Mouse (Mus musculus) A20 (cell line): ENCODE data around the gene Tldc1.

Source experiments
- DNase-seq: peaks from one replicate; pipeline ENCODE4 v3.0.0-alpha.2; 2011; ENCODE audit warnings: low read depth, low spot score

The Tldc1 gene

DNA sequence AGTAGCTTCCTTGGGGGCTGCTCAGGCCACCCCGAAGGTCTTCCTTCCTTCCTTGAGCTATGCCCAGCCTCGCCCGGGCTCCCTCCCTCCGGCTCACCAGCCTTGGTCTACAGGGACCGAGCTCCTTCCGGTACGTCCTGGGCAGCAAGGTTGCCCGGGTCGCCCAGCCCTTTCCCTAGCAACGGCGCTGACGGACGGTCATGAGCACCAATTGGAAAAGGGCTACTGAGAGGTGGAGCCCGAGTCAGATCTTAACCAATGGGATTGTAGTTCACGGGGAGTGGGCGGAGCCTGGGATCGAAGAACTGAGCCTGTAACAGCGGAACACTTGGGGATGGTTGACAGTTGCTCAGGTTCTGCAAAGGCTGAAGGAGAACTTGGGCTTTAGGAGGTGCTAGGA, at the start of gene Tldc1:
Gene Tldc1, minus strand, starts transcription at position 154 of the 400 bp plus-strand sequence.
- peak; percentile 99 for DNase-seq

DNA sequence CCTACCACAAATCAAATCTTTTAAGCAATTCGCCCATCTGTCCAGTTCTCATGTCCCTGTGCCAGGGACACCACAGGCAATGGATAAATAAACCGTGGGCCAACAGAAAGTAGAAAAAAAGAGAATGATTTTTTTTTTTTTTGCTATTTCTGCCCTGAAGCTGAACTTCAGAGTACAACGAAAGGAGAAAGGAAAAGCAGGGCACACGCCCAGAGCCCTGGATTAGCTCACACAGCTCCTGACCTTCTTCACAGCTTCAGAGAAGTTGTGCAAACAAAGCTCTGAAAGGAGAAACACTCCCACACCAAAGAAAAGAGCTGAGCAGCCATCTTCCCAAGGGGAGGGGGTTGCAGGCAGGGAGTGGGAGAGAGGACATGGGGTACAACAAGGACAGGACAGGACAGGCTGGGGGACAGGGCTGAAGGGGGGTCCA, 49.5 kb upstream of the Tldc1 start:
- DNase-seq = no peak

DNA sequence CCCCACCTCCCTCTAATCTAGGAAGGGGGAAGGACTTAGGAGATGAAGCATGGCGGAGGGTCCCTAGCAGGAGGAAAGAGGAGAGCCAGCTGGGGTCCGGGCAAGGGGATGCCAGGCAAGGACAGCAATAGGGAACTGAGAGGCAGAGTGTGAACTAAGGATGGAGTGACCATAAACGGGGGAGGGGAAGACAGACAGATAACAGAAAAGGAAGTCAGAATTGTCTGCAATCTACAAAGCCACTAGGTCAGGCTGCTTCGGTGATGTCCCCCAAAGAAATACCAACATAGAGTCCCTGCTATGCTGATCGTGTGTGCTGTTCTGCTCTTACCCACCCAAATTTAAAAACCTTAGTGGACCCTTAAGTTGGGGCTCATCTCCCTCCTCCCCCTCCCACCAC, 48.8 kb upstream of the Tldc1 start:
- no peak for DNase-seq

DNA sequence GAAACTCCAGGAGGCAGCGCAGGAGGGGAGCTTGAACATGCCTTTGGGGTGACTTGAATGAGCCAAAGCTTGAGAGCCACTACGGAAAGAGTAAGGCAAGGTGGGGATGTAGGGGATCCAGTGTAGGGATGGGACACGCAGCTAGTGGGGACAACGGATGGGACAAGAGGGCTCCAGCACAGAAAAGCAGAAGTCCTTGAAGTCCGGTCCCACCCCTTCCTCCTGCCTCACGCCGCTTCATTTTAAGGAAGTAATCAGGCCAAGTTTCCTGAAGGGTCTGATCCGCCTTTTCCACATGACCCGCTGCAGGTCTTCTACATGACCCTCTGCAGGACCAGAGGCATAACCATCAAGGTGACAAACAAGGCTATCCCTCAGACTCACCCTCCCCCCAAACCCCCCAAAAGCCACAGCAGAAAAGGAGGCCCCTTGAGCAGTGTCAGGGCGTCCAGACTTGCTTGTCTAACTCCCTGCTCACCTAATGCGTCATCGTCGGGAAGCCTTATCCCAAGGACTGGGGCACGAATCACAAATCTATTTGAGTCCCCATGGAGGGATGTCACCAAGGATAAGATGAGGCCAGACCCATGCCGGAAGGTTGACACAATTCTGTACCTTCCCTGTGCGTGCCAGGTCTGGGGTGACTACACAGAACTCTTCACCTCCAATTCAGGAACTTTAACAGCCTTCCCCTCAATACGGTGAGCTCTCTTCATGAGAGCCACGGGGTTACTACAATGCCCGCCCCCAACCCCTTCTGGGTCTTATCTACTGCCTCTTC, 47.9 kb upstream of the Tldc1 start:
- no peak for DNase-seq

DNA sequence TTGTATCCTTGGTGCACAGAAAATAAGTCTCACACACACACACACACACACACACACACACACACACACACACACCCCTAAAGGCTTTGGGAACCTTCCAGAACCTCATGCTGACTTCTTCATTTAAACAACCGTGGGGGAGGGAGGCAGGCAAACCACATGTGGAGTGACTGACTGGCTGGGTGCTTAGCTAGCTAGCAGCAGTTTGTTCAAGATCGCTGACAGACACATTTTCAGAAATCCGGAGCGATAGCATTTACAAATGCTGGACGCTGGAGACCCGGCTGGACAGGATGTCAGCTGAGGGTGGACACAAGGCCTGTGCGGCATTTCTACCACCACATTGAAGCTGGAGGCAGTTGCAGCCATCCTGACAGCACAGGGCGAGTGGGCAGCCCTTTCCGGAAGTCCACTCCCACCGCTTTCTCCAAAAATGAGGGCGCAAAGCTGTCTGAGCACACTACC, 46.6 kb upstream of the Tldc1 start:
- DNase-seq = no peak

DNA sequence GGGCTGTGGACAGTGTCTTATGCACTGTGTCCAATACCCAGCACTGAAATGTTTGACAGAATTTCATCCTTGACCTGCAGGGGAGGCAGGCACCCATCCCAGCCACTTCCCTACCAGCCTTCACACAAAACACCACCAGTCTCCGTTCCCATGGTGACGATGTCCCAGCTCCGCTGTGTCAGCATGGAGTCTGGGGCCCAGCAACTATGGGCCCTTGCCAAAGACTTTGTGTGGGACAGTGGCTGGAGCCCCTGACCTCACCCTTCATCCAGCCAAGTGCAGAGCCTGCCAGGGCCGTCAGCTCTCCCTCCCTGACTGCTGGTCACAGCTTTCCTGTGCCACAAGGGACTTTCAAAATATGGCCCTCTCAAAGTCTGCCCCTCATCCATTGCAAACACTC, 45.9 kb upstream of the Tldc1 start:
- DNase-seq = no peak

DNA sequence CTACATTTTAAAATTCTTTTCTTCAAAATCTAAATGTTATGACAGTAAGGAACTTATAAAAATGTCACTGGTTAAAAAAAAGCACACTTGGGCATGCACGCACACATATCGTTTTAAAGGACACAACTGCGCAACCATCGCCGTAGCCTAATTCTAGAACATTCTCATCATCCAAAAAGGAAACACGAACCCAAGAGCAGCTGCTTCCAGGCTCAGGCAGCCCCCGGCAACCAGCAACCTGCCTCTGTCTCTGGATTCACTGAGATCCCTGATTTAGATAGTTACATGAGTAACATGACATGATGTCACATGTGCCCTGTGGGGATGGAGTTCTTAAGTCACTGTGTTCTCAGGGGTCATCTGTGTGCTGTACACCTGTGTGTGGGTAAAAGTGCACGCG, 45.1 kb upstream of the Tldc1 start:
- no peak for DNase-seq

DNA sequence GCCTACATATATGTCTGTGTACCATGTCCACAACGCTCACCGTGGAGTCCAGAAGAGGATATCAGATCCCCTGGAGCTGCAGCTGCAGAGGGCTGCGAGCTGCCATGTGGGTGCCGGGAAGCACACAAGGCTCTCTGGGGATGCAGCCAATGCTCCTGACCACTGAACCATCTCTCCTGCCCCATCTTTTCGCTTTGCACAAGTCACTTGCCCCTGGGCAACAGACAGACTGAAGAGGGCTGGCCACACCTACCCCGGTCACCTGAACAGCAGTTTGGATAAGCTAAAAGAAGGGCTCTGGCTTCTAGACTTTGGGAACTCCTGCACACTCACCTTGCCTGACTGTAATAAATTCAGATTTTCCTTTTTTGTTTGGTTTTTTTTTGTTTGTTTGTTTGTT, 43.5 kb upstream of the Tldc1 start:
- no peak for DNase-seq

DNA sequence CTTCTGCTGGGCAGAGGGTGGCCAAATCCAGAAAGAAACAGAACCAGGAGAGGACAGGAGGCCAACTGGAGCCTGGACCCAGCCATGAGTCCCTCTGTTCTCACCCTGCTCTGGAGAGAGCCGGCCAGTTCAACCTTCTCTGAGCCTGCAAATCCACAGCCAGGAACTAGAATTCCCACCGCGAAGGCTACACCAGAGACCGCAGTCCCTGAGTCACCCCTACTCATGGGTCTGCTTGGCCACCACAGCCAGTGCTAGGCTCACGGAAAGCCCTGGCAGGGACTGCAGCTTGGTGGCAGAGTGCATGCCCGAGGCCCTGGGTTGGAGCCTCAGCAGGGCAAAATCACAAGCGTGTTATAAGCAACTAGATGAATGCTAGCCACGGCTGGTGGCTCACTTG, 41.8 kb upstream of the Tldc1 start:
- DNase-seq = no peak

DNA sequence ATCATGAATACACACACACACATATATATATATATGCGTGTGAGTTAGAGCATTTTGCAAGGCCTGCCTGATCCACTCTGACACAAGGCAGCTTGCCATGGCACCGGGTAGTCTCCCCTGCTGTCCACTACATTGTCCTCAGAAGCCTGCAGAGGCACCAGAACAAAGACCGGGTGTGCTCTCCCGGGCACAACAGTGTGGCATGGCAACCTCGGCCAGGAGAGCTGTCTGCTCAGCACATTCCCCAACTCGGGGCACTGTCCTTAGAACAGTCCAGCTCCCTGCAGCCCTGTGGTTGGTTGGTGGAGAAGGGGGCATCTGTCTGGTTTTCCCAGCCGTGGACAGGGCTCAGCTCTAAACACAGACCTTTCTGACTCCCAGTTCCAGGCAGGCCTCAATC, 41.1 kb upstream of the Tldc1 start:
- DNase-seq = no peak

DNA sequence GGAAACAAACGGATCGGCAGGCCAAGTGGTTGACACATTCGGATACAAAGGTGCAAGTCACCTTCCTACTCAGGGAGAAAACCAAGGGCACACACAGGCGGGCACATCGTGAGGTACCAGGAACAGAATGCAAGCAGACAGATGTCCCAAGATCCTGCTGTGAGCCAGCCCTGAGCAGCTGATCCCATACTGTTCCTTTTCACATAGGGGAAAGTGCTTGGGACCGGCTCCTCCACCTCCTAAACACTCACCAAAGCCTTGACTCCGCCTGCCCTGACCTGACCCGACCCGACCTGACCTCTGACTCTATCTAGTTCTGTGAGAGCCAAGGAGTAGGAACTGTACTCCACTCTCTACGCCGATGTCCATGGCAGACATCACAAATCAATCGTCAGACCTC, 39.2 kb upstream of the Tldc1 start:
- no peak for DNase-seq

DNA sequence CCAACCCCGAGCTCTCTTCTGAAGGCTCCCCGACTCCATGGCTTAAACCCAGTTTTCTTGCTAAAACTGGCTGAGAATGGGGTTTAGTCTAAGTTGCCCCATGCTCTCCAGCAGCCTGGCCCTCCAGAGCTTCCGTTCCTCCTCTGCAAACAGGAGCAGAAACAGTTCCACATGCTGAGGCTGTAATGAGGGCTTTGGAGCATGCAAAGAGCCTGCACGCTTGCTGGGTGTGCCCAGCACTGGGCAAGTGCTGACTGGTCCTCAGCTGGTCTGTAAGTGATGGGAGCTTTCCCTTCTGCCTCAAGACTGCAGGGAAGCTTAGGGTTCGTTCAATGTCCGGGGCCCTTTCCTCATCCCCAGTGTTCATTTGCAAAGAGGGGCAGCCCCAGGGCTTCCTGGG, 38.0 kb upstream of the Tldc1 start:
- DNase-seq = no peak

DNA sequence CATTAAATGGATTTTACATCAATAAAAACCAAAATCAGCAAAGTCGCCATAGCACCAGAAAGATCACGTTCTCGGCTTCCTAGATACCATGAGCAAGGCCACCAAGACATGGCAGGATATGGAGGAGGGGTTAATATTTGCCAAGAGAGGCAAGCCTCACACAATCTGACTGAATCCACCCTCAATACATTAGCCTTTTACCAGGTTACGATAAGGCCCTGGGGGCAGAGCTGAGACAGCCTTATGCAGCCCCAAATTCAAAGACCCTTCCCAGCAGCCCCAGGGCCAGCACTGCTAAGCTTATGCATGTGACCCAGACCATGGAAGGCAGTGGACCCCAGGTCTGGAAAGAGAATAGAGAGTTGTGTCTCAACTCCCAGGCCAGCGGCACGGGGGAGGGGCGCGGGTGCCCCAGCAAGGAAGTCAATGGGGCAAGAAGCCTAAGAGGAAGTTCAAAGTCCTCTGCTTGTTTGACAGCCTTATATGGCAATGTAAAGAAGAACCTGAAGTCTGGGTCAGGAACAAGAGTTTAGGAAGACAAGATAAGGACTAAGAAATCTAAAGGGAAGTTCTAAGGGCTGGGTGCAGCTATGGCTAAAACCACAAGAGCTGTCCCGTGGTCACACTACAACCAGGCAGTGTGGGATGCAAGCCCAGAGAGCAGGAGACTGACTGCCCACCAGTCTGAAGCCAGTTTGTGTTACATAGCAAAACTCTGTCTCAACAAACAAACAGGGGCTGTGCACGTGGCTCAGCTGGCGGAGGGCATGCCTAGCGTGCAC, 34.6 kb upstream of the Tldc1 start:
- DNase-seq = peak; percentile 80

DNA sequence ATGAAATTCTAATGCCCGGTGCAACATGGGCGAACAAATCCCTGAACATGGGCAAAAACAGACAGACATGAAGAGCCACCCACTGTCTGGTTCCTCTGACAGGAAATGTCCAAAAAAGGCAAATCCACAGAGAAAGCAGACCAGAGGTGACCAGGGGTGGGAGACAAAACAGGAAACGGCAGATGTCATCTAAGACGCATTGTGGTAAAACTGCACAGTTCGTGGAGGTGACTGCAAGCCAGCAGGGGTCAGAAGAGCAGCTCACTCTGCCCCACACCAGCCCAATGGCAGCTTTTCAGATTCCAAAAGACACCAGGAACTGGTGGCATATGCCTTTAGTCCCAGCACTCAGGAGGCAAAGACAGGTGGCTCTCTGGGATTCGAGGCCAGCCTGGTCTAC, 33.7 kb upstream of the Tldc1 start:
- DNase-seq = peak; percentile 80

DNA sequence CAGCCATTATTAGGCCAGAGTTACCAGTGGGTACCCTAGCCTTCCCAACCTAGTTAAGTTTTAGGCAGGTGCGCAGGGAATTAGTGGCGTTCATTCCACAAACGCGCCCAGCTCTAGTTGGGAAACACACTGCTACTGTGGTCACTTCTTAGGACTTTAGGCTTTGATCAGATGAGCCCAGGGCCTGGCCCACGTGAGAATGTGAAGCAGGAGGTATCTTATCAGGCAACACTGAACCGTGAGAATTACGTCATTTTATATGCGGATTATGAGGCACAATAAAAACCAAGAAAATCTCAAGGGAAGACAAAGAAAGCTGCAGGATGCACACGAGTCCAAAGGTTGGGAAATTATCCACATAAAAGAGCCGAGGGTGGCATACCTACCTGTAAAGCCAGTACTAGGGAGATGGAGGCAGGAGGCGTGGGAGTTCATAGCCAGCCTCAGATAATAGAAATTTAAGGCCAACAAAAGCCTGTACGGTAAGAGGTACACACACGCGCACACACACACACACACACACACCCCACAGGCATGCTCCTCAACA, 32.8 kb upstream of the Tldc1 start:
- DNase-seq = no peak

DNA sequence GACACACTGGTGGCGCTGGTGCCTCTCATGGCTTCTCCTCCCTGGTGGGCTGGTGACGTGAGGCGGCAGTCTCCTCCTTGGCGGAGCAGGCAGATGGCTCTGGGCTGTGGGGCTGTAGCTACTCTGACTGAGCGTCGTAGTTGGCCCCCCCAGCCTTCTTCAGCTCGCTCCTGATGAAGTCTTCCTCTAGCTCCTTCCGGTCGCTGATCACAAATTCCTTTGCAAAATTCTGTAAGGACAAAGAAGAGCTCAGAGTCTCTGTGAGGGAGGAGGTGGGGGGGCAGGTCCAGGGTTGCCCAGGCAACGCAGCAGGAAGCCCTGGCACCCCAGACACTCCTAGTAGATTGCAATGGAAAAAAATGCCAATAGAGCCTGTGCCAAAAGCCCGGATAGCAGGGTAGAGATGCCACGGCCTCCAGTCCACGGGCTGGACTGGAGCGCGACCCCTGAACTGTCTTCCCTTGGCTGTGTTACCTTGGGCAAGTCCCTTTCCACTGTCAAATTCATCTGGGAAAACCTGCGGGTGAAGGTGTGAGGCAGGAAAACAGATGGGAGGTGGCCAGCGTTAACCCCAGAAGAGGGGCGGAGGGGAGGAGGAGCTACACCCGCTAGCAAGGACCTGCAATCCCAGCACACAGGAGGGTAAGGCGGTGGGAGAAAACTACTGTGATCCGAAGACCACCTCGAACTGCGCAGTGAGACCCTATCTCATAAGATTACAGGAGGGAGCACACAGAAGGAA, 32.1 kb upstream of the Tldc1 start:
- no peak for DNase-seq

DNA sequence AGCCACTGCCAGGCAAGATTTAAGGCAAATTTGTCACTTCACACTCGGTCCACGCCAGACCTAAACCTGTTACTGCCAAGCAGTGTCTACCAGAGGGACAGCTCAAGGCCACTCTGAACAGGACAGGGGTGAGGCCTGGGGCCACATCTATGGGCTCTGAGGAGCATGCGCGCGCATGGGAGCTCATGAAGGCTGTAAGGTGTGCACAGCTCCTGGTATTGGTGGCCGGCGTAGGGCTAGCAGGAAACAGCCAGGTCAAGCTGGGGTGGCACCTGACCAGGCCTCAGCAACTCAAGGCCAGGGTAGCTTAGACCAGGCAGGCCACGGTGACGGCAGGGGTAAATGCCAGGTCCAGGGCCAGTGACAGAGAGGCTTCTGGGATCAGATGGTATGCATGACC, 31.4 kb upstream of the Tldc1 start:
- no peak for DNase-seq

DNA sequence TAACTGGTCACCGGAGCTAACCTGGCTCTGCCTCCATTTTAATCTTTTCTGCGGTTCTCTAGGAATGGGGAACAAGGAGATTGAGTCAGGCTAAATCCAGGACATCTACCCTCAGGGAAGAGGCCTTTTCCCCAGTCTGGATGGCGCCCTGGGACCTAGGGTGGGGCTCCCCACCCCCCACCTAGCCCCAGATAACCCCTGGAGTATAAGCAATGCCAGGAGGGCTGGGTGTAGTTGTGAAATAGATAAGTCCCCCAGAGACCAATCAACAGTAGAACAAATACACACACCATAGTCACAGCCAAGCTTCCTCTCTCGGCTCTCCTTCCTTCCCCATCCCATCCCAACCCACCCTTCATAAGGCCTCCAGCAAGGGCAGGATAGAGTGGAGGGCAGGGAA, 29.5 kb upstream of the Tldc1 start:
- DNase-seq = no peak

DNA sequence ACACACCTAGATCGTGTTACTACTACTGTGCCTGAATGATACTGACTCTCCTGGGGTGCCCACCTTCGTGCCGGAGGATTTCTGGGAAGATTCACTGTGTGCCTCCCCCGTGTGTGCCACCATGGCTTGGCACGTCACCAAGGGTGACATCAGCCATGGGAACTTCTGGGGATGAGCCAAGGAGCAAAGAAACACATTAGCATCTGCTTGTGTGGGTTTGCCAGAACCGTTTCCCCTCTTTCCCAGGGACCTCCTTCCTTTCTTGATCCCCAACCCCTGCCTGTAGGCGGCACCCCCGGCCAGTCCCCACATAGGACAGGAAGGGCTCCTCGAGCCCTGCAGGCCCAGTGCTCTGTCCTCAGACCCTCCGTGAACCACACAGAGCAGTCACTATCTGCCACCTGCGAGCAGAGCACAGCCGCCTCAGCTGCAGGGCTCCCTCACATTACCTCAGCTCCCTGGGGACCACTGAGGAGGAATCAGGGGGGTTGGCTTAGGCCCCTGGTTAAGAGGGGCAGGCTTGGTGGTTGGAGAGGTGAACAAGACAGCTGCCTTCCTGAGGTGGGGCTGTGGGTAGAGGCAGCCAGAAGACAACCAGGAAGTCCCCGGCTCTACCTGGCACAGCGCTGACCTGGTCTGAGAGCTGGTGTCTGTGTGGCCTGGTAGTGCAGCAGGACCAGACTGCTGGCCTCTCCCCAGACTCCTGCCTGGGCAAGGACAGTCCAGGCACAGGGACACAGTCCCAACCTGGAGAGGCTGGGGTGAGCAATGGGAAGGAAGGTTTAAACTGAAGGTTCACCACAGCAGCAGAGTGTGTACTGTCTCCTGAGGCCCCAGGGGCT, 28.4 kb upstream of the Tldc1 start:
- DNase-seq = peak; percentile 80

DNA sequence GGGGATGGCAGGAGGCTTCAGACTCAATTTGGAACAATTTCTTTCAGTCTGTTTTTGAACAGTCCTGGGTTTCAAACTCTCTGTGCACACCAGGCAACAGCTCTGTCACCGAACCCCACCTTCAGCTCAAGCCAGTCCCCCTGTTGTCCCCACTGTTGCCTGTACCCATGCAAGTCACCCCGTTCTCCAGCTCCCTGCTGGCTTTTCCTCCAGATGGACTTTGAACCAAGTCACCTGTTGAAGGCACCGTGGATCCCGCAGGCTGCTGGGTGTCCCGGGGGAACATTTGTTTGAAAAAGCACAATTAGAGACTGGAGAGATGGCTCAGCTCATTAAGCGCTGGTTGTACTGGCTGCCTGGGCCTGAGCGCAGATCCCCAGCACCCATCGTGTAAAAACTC, 27.1 kb upstream of the Tldc1 start:
- DNase-seq = no peak

DNA sequence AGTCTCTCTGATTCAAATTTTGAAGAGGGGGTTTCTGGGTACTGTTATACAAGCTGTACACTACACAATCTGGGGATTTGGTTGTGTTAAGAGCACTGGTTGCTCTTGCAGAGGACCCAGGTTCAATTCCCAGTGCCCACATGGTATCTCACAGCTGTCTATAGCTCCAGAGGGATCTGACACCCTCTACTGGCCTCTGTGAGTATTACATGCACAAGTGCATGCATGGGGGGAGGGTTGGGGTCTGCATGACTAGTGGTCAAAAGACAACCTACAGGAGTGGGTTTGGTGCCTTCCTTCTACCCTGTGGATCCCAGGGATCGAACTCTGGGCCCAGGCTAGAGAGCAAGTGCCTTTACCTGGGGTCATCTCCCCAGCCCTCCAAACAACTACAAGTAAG, 24.4 kb upstream of the Tldc1 start:
- DNase-seq = peak; percentile 59
